Mouse (Mus musculus): ENCODE data around the gene 2010111I01Rik. TPM values are rescaled to one million over a fixed set of nuclear protein-coding genes. Genes with fewer than 3 reads are reported as not detected.

2010111I01Rik gene
- polyA plus RNA-seq, 1 experiment, result 22.5 TPM

DNA sequence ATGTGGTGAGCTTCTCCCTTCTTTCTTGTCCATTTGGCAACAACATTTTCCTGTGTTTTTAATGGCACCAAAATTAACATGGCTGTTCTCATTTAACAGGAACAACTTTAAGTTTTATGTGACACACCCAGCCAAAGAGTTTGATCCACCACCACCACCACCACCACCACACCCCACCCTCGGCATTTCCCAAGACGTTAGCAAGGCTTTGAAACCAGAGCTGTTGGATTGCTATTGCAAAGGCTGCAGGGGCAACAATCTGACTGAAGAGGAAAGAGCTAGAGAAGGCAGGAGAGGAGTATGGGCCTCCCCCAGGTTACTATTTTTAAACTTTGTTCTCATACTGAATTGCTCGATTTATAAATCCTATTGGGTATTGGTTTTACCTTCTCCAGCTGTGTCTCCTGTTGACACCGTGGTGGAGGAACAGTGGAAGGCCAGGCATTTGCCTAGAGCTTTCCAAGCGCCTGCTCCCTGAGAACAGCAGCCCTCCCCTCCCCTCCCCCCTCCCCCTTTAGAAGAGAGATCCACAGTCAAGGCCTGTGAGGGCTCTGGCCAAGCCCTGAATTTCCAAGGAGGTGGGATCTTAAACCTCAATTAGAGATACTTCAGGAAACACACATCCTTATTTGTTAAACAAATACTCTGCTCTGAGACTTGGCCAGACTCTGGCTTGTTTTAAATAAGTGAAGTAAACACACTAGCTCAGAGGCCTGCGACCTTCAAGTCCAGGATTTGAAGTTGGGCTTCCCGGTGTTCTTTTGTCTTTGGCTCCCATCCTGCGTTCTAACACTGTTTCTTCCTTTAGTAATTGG is 129.8 kb downstream of the 2010111I01Rik start:
- DNase-seq (ENCODE audit: low read depth in 1 of 2, low spot score in 2 of 2), result no peak
- no peaks in the 10 kb centered on the region for H3K4me1 ChIP-seq (ENCODE audit: control insufficient read depth, insufficient read depth, insufficient read length)
- no peak overlapping the region for H3K27ac ChIP-seq (ENCODE audit: insufficient read depth, low read length)
- WGBS, result 81% methylated on average over 8 of the region's 8 CpGs
- TF ChIP-seq POLR2A (IDR thresholded peaks at IDR 0.05; ENCODE audit: low read depth, low read length), result no peak
- TF ChIP-seq CTCF (IDR thresholded peaks at IDR 0.05; ENCODE audit: extremely low read depth, insufficient read depth, insufficient read length, insufficient replicate concordance), result no peak
- no peaks in the 10 kb centered on the region for H3K27me3 ChIP-seq (ENCODE audit: control insufficient read depth, insufficient read depth, low read length)
- H3K4me3 ChIP-seq (ENCODE audit: extremely low read depth, insufficient read depth, insufficient read length), result no peak overlapping the region
- H3K36me3 ChIP-seq (ENCODE audit: control insufficient read depth, insufficient read depth, low read length), result no peaks in the 10 kb centered on the region

DNA sequence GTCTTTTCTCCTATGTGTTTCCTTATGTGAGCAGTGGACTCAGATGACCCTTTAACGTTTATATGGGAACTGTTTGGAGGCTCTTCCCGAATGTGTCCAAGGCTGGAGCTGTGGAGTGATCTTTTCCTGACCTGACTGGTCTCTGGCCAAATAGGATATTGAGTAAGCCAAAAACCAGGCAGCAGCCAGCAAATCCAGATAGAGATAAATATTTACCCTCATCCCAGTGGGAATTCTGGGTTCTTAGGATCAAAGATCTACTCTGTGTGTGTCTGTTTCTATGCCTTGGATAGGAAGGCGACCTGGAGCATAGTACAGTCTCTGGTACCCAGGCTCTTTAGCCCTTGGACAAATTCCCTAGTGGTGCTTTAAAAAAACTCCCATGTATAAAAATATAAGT is 132.1 kb downstream of the 2010111I01Rik start:
- no peaks in the 10 kb centered on the region for H3K36me3 ChIP-seq (ENCODE audit: control insufficient read depth, insufficient read depth, low read length)
- DNase-seq (ENCODE audit: low read depth in 1 of 2, low spot score in 2 of 2), result no peak
- WGBS, result 83% methylated on average over 3 of the region's 3 CpGs
- no peaks in the 10 kb centered on the region for H3K4me1 ChIP-seq (ENCODE audit: control insufficient read depth, insufficient read depth, insufficient read length)
- H3K27me3 ChIP-seq (ENCODE audit: control insufficient read depth, insufficient read depth, low read length), result no peaks in the 10 kb centered on the region
- TF ChIP-seq CTCF (IDR thresholded peaks at IDR 0.05; ENCODE audit: extremely low read depth, insufficient read depth, insufficient read length, insufficient replicate concordance) (no peak), POLR2A (IDR thresholded peaks at IDR 0.05; ENCODE audit: low read depth, low read length) (no peak)
- no peak overlapping the region for H3K27ac ChIP-seq (ENCODE audit: insufficient read depth, low read length)
- no peak overlapping the region for H3K4me3 ChIP-seq (ENCODE audit: extremely low read depth, insufficient read depth, insufficient read length)

DNA sequence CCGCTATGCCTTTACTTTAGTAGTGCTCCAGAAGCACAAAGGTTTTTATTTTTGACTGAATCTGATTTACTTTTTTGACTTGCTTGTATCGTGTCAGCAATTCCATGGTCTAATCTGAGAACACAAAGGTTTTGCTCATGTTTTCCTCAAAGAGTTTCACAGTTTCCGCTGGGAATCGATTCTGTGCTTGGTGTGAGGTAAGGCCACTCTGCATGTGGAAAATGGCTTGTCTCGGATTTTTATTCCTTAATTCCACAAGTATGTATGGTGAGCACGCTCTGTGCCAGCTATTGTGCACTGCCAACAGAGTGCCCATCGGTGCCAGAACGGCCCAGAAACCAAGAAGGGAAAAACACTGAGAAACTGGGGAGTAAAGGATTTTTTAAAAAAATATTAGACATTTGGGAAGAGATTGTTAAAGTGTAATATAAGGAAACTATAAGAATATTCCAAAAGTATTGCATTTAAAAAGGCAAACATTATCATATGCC is 132.8 kb downstream of the 2010111I01Rik start:
- Histone ChIP-seq H3K36me3 (ENCODE audit: control insufficient read depth, insufficient read depth, low read length) (no peaks in the 10 kb centered on the region), H3K4me1 (ENCODE audit: control insufficient read depth, insufficient read depth, insufficient read length) (no peaks in the 10 kb centered on the region), H3K27ac (ENCODE audit: insufficient read depth, low read length) (0 out of 2 replicates have a peak overlapping the region, but pooled peaks have one; percentile 31), H3K27me3 (ENCODE audit: control insufficient read depth, insufficient read depth, low read length) (no peaks in the 10 kb centered on the region), H3K4me3 (ENCODE audit: extremely low read depth, insufficient read depth, insufficient read length) (no peak overlapping the region)
- DNase-seq (ENCODE audit: low read depth in 1 of 2, low spot score in 2 of 2), result no peak
- 86% methylated on average over 8 of the region's 8 CpGs for WGBS
- TF ChIP-seq POLR2A (IDR thresholded peaks at IDR 0.05; ENCODE audit: low read depth, low read length) (no peak), CTCF (IDR thresholded peaks at IDR 0.05; ENCODE audit: extremely low read depth, insufficient read depth, insufficient read length, insufficient replicate concordance) (no peak)

DNA sequence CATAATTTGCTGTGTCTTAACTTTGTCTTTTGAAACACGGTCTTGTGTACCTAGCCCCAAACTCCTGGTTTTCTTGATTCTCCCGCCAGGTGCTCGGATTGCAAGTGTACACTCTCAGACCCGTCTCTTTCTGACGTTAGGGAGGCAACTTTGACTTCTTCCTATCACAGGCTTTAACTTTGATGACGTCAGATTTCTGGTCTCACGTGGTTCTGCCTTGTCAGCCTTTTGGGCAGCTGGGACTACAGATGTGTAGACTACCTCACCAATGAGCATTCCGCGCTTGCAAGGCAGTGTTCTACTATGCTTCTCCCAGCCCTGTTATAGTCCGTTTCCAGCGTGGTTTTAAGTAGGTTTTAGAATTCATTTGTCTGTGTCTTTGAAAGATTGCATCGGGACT is 137.1 kb downstream of the 2010111I01Rik start:
- Histone ChIP-seq H3K4me3 (ENCODE audit: extremely low read depth, insufficient read depth, insufficient read length) (no peak overlapping the region), H3K4me1 (ENCODE audit: control insufficient read depth, insufficient read depth, insufficient read length) (no peaks in the 10 kb centered on the region), H3K27ac (ENCODE audit: insufficient read depth, low read length) (no peak overlapping the region), H3K36me3 (ENCODE audit: control insufficient read depth, insufficient read depth, low read length) (no peaks in the 10 kb centered on the region), H3K27me3 (ENCODE audit: control insufficient read depth, insufficient read depth, low read length) (no peaks in the 10 kb centered on the region)
- no peak for DNase-seq (ENCODE audit: low read depth in 1 of 2, low spot score in 2 of 2)
- no peak for TF ChIP-seq CTCF (IDR thresholded peaks at IDR 0.05; ENCODE audit: extremely low read depth, insufficient read depth, insufficient read length, insufficient replicate concordance)
- no peak for TF ChIP-seq POLR2A (IDR thresholded peaks at IDR 0.05; ENCODE audit: low read depth, low read length)
- WGBS, result 88% methylated on average over 12 of the region's 12 CpGs

DNA sequence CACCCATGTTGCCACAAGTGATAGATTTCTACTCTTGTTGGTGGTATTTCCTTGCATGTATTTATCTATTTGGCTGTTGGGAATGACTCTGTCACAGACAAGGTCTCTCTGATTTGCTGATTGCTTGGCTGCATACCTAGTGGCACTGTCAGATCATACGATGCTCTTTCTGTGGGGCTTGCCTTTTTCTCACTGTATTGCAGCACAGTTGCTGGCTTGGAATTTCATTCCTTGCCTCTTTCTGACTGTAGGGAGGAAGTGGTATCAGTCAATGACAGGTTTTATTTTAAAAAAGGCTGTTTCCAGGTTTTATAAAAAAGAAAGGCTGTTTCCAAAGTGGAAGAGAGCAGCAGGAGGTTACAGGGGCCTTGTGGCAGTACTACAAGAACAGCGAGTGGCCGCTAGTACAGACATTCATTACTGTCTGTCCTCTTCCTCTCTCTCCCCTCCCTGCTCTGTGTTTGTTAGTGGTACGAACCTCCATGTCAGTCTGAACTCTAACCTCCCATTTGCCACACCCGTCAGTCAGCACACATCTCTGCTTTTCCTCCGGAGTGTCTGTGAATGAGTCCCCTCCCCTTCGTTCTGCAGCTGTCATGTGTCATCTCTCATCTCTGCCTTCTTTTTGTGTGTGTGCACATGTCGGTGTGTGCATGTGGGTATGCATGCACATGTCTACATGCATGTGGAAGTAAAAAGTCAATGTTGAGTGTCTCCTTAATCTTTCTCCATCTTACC is 138.3 kb downstream of the 2010111I01Rik start:
- Histone ChIP-seq H3K4me3 (ENCODE audit: extremely low read depth, insufficient read depth, insufficient read length) (no peak overlapping the region), H3K36me3 (ENCODE audit: control insufficient read depth, insufficient read depth, low read length) (no peaks in the 10 kb centered on the region), H3K27me3 (ENCODE audit: control insufficient read depth, insufficient read depth, low read length) (no peaks in the 10 kb centered on the region), H3K27ac (ENCODE audit: insufficient read depth, low read length) (no peak overlapping the region), H3K4me1 (ENCODE audit: control insufficient read depth, insufficient read depth, insufficient read length) (no peaks in the 10 kb centered on the region)
- TF ChIP-seq POLR2A (IDR thresholded peaks at IDR 0.05; ENCODE audit: low read depth, low read length) (no peak), CTCF (IDR thresholded peaks at IDR 0.05; ENCODE audit: extremely low read depth, insufficient read depth, insufficient read length, insufficient replicate concordance) (no peak)
- WGBS, result 90% methylated on average over 8 of the region's 8 CpGs
- DNase-seq (ENCODE audit: low read depth in 1 of 2, low spot score in 2 of 2), result no peak

DNA sequence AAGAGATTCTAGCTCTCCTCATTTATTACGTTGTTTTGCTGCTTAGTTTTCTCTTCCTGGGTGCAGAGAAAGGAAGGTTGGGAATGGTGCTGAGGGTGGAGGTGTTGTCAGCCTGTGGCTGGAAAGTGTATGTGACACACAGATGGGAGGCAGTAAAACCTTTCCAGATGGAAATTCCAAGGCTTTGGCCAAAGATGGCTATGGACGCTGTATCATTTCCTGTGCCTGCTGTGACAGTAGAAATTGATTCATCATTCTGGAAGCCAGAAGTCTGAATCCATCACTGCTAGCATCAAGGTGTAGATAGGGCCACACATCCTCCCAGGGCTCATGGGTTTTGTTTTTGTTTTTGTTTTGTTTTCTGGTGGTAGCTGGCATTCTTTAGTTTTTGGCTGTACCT is 141.9 kb downstream of the 2010111I01Rik start:
- no peak overlapping the region for H3K27ac ChIP-seq (ENCODE audit: insufficient read depth, low read length)
- TF ChIP-seq CTCF (IDR thresholded peaks at IDR 0.05; ENCODE audit: extremely low read depth, insufficient read depth, insufficient read length, insufficient replicate concordance), result no peak
- no peak for TF ChIP-seq POLR2A (IDR thresholded peaks at IDR 0.05; ENCODE audit: low read depth, low read length)
- H3K4me1 ChIP-seq (ENCODE audit: control insufficient read depth, insufficient read depth, insufficient read length), result no peaks in the 10 kb centered on the region
- H3K27me3 ChIP-seq (ENCODE audit: control insufficient read depth, insufficient read depth, low read length), result no peaks in the 10 kb centered on the region
- 88% methylated on average over 2 of the region's 2 CpGs for WGBS
- no peak for DNase-seq (ENCODE audit: low read depth in 1 of 2, low spot score in 2 of 2)
- no peak overlapping the region for H3K4me3 ChIP-seq (ENCODE audit: extremely low read depth, insufficient read depth, insufficient read length)
- no peaks in the 10 kb centered on the region for H3K36me3 ChIP-seq (ENCODE audit: control insufficient read depth, insufficient read depth, low read length)
